Mouse (Mus musculus): Measurements from ENCODE around the gene 4933427D14Rik. TPM values are rescaled to one million over a fixed set of nuclear protein-coding genes. Genes with fewer than 3 reads are reported as not detected.

Gene 4933427D14Rik
- total and polyA plus RNA-seq, 3 experiments, result 14.5 to 19.6 TPM; not detected in 1

- no peak for TF ChIP-seq NRF1 (IDR thresholded peaks at IDR 0.05; ENCODE audit: insufficient read depth, low read depth, low read length, poor library complexity, severe bottlenecking)
- no peak for TF ChIP-seq MAFK (IDR thresholded peaks at IDR 0.05; ENCODE audit: borderline replicate concordance, low read depth, low read length)
- TF ChIP-seq POLR2AphosphoS5 (IDR thresholded peaks at IDR 0.05; ENCODE audit: borderline replicate concordance, low read depth, low read length), result no peak
- TF ChIP-seq MYC (IDR thresholded peaks at IDR 0.05; ENCODE audit: low read depth, low read length), result no peak
- TF ChIP-seq TBP (IDR thresholded peaks at IDR 0.05; ENCODE audit: low read depth, low read length), result no peak
These were observed 86.9 kb downstream of the 4933427D14Rik start (continued) for GRCm38 (mm10) chr11:72120354-72120753.

DNA sequence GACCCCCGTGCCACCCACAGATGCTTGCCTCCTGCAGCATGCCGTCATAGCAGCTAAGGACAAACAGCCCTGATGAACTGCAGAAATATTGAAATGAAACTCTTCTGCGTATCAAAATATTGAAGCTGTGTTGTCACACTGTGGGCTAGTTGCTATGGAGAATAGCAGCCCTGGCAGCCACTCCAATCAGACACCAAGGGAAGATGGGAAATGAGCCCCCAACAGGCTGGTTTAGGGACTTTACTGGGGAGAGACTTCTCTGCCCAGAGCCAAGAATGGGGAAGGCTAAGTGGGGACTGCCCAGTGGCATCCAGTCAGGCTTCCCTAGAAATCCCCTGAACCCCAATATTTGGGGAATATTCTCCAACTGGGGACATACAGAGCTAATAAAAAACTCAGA lies 88.6 kb downstream of the 4933427D14Rik start:
- H3K27me3 ChIP-seq (ENCODE audit: control insufficient read depth in 1 of 2, insufficient read depth in 2 of 2, low read length in 2 of 2), result no peaks in the 10 kb centered on the region; a peak in 2 of 4 replicates
- H3K36me3 ChIP-seq (ENCODE audit: control insufficient read depth in 1 of 2, insufficient read depth in 2 of 2, low read length in 2 of 2), result no peaks in the 10 kb centered on the region
- no peak for TF ChIP-seq MAFK (IDR thresholded peaks at IDR 0.05; ENCODE audit: borderline replicate concordance, low read depth, low read length)
- no peak for TF ChIP-seq JUND (IDR thresholded peaks at IDR 0.05; ENCODE audit: low read depth, low read length)
- TF ChIP-seq MYC (IDR thresholded peaks at IDR 0.05; ENCODE audit: low read depth, low read length), result no peak
- no peak for TF ChIP-seq HCFC1 (IDR thresholded peaks at IDR 0.05; ENCODE audit: low read depth, low read length)
- TF ChIP-seq RCOR1 (IDR thresholded peaks at IDR 0.05; ENCODE audit: low read depth, low read length), result no peak
- TF ChIP-seq USF1 (IDR thresholded peaks at IDR 0.05; ENCODE audit: low read depth, low read length), result no peak
- TF ChIP-seq MXI1 (IDR thresholded peaks at IDR 0.05; ENCODE audit: low read depth, low read length), result no peak
- no peak for TF ChIP-seq ETS1 (IDR thresholded peaks at IDR 0.05; ENCODE audit: low read depth, low read length)
- TF ChIP-seq GATA1 (IDR thresholded peaks at IDR 0.05; ENCODE audit: low read depth, low read length), result no peak
- no peak for TF ChIP-seq TCF12 (IDR thresholded peaks at IDR 0.05; ENCODE audit: low read depth, low read length)
- TF ChIP-seq TAL1 (IDR thresholded peaks at IDR 0.05; ENCODE audit: low read length), result no peak
- TF ChIP-seq ZMIZ1 (IDR thresholded peaks at IDR 0.05; ENCODE audit: low read depth, low read length), result no peak
- no peak for TF ChIP-seq MAX (IDR thresholded peaks at IDR 0.05; ENCODE audit: low read length)
- no peak for TF ChIP-seq EP300 (IDR thresholded peaks at IDR 0.05; ENCODE audit: low read depth in 1 of 2, low read length in 2 of 2)
- no peak overlapping the region for H3K9ac ChIP-seq (ENCODE audit: control insufficient read depth, low read depth, low read length, poor library complexity, severe bottlenecking)
- H3K79me2 ChIP-seq (ENCODE audit: control insufficient read depth, insufficient read depth, low read length, poor library complexity), result no peaks in the 10 kb centered on the region
- H3K4me1 ChIP-seq (ENCODE audit: control insufficient read depth in 1 of 2, insufficient read depth in 2 of 2, low read length in 2 of 2), result no peaks in the 10 kb centered on the region
- no peaks in the 10 kb centered on the region for H3K9me3 ChIP-seq (replicated peaks; ENCODE audit: insufficient read depth, low read length)
- H3K27ac ChIP-seq (ENCODE audit: control insufficient read depth, low read depth, low read length), result no peak overlapping the region
- DNase-seq (ENCODE audit: low read depth, low spot score), result no peak
- no peak overlapping the region for H3K4me3 ChIP-seq (ENCODE audit: control insufficient read depth in 1 of 2, insufficient read depth in 1 of 2, low read depth in 2 of 2, low read length in 2 of 2)

DNA sequence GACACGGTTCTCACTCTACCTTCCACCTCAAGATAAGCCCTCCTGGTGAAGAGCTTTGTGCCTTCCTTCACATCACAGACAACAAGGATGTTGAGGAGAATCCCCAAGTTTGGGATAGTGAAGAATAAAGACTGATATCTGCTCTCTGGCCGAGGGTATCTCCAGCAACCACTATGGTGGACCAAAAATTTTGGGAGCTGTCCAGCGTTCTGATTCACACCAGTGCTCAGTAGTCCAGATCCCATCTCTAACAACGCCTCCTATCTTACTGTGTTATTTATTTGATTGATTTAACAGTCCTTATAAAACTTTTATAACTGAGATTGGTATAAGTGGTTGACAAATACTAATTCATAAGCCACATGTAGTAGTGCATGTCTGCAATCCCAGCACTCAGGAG lies 94.0 kb downstream of the 4933427D14Rik start:
- Histone ChIP-seq H3K36me3 (ENCODE audit: control insufficient read depth in 1 of 2, insufficient read depth in 2 of 2, low read length in 2 of 2) (no peaks in the 10 kb centered on the region), H3K9ac (ENCODE audit: control insufficient read depth, low read depth, low read length, poor library complexity, severe bottlenecking) (no peak overlapping the region), H3K27me3 (ENCODE audit: control insufficient read depth in 1 of 2, insufficient read depth in 2 of 2, low read length in 2 of 2) (no peaks in the 10 kb centered on the region; a peak in 2 of 4 replicates), H3K4me3 (ENCODE audit: control insufficient read depth in 1 of 2, insufficient read depth in 1 of 2, low read depth in 2 of 2, low read length in 2 of 2) (no peak overlapping the region), H3K4me1 (ENCODE audit: control insufficient read depth in 1 of 2, insufficient read depth in 2 of 2, low read length in 2 of 2) (no peaks in the 10 kb centered on the region), H3K27ac (ENCODE audit: control insufficient read depth, low read depth, low read length) (no peak overlapping the region), H3K9me3 (replicated peaks; ENCODE audit: insufficient read depth, low read length) (no peaks in the 10 kb centered on the region), H3K79me2 (ENCODE audit: control insufficient read depth, insufficient read depth, low read length, poor library complexity) (no peaks in the 10 kb centered on the region)
- TF ChIP-seq NELFE (IDR thresholded peaks at IDR 0.05; ENCODE audit: low read depth, low read length), result no peak
- TF ChIP-seq ELF1 (IDR thresholded peaks at IDR 0.05; ENCODE audit: low read depth, low read length), result no peak
- peak; percentile 40 for DNase-seq (ENCODE audit: low read depth, low spot score)

All from MEL (cell line).